Mouse (Mus musculus): Measurements from ENCODE around the gene Vnn1. TPM values are rescaled to one million over a fixed set of nuclear protein-coding genes. Genes with fewer than 3 reads are reported as not detected.

The Vnn1 gene
- 0.07 and 0.15 TPM in 2 replicates for polyA plus RNA-seq (2015; fragmentation: Nextera tagmentation; extraction: Ambion mirVana)

DNA sequence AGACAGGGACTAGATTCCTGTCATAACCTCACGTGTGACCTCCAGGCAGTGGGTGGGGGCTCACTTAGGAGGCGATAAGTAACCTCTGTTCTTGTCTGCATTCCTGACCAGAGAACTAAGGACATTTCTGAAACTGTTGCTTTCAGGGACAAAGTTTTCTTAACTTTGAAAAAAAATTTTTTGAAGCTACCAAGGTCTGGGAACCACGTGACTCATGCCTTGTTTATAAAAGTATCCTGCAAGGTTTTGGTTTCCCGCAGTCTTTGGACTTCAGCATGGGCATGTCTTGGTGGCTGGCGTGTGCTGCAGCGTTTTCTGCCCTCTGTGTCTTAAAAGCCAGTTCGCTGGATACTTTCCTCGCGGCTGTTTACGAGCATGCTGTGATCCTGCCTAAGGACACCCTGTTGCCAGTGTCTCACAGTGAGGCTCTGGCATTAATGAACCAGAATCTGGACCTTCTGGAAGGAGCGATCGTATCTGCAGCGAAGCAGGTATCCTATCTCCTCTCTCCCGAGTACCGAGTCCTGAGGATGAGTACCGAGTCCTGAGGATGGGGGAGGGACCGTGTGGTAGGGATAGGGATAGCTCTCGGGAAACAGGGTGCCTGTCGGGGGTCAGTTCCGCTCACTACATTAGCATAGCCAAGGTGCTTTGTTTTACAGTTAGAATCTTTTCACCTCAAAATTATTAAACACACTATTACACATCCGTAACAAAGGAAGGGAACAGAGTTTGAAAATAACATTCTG lies at the start of gene Vnn1:
Gene Vnn1, plus strand, starts transcription at position 88 of the 749 bp plus-strand sequence.
- no peak for DNase-seq (ENCODE audit: low spot score)

DNA sequence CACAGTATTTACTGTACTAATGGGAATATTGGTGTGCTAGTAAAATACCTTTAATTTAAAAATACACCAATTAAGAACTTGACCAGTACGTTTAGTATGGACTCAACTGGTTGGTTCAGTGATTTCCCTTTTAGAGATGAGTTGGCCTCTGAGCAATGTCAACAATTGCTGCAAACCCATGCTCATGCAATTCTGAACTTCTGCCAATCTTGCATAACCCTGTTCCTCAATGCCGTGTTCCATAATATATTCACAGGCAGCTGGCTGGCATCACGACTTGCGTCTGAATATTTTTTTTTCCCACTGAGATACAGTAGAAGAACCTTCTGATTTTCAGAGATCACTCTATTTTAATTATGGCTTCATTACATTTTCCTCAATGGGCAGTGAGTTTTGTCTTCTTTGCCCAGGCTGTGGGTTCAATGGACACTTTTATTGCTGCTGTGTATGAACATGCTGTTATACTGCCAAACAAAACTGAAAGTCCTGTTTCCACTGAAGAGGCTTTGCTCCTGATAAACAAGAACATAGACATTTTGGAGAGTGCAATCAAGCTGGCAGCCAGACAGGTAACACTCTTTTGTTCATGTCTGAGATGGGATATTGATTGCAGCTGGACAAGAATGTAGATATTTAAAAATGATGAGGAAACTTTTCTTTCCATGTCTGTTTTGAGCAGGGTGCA lies 43.1 kb upstream of the Vnn1 start, which contains the start of gene Vnn3:
Gene Vnn3, plus strand, starts transcription at position 235 of the 685 bp plus-strand sequence.
- DNase-seq (ENCODE audit: low spot score), result no peak

DNA sequence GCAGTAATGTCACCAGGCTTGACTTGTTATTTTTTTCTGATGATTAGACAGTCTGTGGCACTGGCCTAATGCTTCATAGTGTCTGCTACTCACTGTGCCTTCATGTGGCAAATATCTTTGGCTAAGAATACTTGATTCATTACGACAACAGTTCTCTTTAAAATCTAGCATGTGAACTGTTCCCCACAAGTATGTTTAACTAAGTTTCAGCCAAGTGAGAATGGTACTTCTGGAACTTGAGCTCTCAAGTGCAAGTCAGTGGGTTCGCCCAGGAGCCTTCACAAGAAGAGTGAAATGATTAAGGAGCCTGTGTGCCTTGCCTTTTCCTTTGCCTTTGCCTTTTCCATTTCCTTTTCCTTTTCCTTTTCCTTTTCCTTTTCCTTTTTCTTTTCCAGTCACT lies 42.4 kb upstream of the Vnn1 start:
- DNase-seq (ENCODE audit: low spot score), result no peak

DNA sequence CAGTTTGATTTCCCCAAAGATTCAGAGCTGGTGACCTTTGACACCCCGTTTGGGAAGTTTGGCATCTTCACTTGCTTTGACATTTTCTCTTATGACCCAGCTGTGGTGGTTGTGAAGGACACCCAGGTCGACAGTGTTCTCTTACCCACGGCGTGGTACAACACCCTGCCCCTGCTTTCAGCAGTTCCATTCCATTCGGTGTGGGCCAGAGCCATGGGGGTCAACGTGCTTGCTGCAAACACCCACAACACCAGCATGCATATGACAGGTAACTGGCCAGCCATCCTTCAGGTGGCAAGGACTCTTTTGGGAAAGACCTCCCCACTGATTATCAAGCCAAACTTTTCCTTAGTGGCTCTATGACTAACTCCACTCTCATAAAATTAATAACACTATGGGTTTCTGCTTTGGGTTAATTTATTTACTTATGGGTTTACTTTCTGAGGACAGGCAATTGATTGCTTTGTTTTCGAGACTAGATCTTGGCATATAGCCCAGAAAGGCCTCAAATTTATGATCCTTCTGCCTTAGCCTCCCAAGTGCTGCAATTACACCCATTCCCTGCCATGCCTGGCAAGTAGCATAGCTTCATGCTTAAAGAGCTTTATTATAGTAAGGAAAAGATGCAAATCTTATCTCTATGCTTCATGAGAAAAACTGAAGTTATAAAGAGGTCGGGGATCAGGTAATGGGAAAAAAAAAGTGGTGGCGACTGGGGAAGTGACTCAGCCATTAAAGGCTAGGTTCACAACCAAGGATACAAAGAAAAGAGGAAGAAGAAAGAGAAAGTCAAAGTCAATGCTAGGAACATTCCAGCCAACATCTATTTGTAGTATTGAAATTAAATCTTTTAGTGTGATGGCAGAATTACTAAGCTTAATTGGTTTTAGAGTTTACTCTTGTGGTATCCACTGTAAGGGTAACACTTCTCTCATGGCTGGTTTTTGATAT lies 29.9 kb upstream of the Vnn1 start:
- no peak for DNase-seq (ENCODE audit: low spot score)

DNA sequence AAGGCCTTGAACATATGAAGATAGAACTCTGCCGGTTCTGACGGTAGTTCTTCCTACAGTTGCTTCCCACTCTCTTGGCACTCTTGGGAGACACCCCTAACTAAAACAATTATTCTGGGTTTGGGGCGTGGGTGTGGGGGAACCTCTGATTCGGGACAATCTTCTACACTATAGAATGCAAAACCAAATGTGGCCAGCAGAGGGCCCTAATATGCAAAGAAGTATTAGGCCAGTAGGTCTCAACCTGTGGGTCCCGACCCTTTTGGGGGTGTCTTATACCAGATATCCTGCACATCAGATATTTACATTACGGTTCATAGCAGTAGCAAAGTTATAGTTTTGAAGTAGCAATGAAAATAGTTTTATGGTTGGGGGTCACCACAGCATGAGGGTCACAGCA lies 13.8 kb upstream of the Vnn1 start:
- no peak for DNase-seq (ENCODE audit: low spot score)

DNA sequence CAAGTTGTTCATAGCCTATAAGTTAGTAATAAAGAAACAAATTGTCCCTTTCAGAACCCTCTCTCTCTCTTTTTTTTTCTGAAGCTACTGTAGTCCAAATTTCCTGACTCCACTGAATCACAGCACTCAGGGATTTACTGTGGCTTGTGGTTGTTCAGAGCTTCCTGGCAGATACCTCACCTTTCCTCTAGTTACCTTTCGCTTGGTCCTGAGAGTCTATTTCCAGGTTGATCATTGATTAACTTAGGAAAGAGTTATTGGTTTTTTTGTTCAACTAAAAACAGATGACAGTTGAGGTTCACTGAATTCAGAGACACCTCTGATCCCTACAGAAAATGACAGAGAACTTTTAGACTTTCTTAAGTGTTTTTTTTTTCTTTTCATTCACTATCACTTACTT lies 9.6 kb upstream of the Vnn1 start:
- DNase-seq (ENCODE audit: low spot score), result no peak

DNA sequence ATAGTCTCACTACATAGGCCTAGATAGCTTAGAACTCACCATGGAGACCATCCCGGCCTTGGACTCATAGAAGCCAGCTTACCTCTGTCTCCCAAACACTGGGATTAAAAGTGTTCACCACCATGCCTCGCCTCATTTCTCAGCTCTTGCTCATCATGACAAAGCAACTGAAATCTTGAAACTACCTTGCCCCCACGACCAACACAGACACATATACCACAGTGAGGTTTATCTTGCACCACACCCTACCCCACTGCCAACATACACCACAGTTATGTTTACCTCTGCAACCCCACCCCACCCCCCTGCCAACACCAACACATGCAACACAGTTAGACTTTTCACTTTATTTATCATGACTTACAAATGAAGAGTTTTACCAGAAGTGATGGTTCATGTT lies 8.4 kb upstream of the Vnn1 start:
- no peak for DNase-seq (ENCODE audit: low spot score)

DNA sequence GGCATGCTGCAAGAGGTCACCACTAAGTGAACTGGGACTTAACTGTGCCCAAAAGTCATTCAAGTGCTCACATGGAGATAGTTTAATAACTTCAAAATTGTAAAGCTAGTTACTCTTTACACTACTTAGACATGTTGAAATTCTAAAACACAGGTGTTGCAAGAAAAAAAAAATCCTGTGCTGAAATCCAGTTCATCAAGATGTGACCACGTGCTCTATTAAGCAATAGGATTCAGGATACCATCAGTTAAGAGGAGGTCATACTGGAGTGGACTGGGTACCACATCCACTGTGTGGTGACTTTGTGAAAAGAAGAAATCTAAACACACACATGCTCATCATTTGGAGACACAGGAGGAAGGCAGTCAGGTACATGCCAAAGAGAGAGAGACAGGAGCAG lies 1.5 kb upstream of the Vnn1 start:
- DNase-seq (ENCODE audit: low spot score), result no peak

DNA sequence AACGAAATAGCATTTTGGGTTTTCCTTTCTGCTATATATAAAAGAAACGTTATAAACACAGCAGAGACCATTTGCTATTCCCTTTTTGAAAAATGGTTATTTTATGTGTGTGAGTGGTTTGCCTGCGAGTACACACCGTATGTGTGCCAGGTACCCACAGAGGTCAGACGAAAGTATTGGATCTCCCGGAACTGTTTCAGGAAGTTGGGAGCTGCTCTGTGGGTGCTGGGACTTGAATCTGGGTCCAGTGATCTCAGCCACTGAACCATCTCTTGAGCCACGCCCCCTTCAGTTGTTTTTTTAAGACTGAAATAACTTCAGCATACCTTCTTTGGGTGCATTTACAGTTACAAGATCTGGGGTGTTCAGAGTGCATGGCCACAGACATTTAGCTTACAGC lies 888 bp downstream of the Vnn1 start:
- no peak for DNase-seq (ENCODE audit: low spot score)

DNA sequence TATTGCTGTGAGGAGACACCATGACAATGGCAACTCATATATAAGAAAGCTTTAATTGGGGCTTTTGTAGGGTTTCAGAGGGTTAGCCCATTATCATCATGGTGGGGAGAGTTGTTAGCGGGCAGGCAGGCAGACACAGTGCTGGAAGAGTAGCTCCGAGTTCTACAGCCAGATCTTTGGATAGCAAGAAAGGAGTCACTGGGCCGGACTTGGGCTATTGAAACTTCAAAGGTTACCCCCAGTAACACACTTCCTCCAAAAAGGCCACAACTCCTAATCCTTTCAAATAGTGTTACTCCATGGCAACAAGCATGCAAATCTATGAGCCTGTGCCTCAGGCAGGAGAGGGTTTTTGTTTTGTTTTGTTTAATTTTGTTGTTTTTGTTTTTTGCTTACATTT lies 6.6 kb downstream of the Vnn1 start:
- no peak for DNase-seq (ENCODE audit: low spot score)

DNA sequence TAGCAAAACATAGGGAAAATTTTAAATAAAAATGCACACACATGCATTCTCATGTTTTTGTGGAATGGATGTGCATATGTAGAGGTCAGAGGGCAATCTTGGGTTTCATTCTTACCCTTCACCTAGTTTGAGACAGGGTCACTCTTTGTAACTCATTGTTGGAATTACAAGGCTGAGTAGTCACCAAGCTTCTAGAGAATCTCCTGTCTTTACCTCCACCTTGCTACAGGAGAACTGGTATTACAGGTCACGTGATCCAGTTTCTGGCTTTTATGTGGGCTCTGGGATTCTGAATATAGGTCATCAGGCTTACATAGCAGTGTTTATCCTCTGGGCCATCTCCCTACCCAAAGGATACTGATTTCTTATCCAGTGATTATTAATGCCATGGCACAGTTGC lies 11.2 kb downstream of the Vnn1 start:
- no peak for DNase-seq (ENCODE audit: low spot score)

DNA sequence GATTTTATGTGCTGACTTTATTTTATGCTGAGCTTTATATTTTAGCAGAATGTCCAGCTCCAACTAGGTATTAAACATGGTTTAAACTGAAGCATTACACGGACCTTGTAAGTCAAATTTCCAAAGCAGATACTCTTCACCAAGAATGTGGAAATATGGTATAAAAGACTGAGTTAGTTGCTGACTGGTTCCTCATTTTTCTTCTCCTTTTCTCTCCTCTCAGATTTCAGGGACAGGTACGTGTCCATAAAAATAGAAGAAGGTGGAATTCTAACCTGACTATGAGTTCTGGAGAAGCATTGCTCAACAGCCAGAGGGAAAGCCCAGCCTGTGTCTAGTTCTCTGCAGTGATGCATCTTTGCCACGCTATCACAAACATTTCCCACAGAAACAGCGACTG lies 25.6 kb downstream of the Vnn1 start, which contains the start of gene Taar1:
Gene Taar1, plus strand, starts transcription at position 301 of the 400 bp plus-strand sequence.
- no peak for DNase-seq (ENCODE audit: low spot score)

DNA sequence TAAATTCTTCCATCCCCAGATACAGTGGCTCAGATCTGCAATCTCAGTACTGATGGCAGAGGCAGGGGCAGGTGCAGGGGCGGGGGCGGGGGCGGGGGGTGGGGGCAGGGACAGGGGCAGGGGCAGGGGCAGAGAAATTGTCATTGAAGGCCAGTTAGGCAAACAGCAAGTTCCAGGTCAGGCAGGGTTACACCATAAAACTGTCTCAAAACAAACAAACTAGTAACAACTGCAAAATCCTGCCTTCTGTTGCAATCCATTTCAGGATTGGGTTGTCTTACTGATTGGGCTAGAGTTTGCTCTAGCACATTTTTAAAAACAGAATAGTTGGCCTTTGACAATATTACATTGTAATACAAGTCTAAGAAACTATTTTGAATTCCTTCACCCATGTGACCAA lies 28.0 kb downstream of the Vnn1 start:
- no peak for DNase-seq (ENCODE audit: low spot score)

DNA sequence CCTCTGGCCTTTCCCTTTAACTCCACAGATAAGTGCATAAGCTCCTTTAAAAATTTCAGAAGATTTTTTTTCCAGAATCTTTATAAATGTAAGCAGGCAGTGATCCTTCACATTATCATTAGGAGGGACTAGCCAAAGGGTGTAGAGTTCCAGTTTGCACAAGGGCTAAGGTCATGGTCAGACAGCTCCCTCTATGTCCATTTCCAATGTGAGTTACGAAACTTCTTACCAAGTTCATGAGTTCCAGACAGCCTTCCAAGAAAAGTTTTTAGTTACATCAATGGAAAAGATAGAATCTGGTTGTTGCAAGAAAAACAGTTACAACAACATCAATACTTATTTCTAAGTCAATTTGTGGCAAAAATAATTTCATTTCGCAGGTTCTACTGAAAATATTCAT lies 29.5 kb downstream of the Vnn1 start:
- DNase-seq (ENCODE audit: low spot score), result no peak

DNA sequence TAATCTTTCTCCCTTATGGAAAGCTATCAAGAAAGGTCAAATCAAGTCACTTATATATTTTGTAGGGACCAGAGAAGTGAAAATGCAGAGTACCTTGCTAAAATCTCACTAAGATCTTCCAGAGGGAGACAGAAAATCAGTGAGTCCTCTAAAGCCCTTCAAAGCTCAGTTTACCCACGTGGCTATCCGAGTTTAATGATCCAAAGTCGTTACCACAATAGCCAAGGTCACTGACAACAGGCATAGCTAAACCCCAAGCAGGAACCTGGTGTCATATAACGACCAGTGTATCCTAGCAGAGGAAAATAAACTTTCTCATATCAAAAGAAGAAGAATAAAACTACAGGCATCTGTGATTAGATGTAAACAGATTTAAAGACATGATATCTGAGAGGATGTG lies 43.1 kb downstream of the Vnn1 start:
- DNase-seq (ENCODE audit: low spot score), result no peak

DNA sequence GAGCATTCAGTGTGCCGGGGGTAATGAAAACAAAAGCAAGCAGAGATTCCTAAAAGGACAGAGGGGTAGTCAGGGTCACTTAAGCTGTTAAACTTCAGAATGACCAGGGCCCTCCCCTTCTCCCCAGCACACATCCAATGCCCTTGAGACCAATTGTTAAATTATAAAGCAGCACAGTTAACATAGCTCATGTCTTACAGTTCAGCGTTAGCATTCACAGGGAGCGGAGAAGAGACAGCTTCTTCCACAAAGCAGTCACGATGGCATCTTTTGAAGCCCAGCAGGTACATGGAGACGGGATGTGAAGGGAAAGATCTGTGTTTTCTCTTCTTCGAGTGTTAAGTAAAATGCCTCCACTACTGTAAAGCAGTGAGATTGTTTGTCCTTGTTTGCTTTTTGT lies 43.8 kb downstream of the Vnn1 start, which contains the start of gene Taar2:
Gene Taar2, plus strand, starts transcription at position 261 of the 400 bp plus-strand sequence.
- no peak for DNase-seq (ENCODE audit: low spot score)

DNA sequence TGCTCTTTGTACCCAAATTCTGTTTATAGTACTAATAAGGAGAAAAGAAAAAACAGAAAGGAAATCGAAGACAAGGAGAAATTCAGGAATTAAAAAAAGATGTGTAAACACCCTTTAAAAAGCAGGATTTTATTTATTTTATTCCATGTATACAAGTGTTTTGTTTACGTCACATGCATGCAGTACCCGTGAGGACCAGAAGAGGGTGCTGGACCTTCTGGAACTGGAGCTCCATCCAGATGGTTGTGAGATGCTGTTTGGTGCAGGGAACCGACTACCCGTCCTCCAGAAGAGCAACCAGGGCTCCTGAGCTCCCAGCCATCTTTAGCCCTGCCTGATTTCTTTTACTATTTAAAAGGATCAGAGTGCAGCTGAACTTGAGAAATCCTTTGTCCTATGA lies 48.0 kb downstream of the Vnn1 start:
- DNase-seq (ENCODE audit: low spot score), result peak; percentile 2

DNA sequence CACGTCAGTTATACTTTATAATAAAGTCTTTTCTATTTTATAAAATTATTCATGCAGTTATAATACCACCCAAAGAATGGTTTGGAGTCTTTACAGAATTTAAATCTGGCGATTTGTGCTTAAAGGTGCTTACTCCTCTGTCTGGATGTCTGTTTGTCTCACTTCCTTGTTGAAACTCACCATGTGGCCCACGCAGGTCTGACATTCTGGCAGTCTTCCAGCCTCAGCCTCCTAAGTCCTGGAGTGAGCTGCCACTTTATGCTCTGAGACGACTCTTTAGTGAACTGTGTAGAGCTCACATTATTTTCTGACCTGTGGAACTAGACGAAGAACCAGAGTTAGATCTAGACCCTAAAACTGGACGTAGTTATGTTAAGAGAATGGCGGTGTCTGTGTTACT lies 53.5 kb downstream of the Vnn1 start:
- no peak for DNase-seq (ENCODE audit: low spot score)

DNA sequence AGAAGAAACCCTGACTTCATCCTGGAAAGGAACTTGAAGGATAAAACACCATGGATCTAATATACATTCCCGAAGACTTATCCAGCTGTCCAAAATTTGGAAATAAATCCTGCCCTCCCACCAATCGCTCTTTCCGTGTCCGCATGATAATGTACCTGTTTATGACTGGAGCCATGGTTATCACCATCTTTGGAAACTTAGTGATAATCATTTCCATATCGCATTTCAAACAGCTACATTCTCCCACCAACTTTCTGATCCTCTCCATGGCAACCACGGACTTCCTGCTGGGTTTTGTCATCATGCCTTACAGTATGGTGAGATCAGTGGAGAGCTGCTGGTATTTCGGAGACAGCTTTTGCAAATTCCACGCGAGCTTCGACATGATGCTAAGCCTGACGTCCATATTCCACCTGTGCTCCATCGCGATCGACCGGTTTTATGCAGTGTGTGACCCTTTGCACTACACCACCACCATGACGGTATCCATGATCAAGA lies 55.1 kb downstream of the Vnn1 start, which contains the start of gene Taar3:
Gene Taar3, plus strand, starts transcription at position 51 of the 498 bp plus-strand sequence.
- DNase-seq (ENCODE audit: low spot score), result no peak

DNA sequence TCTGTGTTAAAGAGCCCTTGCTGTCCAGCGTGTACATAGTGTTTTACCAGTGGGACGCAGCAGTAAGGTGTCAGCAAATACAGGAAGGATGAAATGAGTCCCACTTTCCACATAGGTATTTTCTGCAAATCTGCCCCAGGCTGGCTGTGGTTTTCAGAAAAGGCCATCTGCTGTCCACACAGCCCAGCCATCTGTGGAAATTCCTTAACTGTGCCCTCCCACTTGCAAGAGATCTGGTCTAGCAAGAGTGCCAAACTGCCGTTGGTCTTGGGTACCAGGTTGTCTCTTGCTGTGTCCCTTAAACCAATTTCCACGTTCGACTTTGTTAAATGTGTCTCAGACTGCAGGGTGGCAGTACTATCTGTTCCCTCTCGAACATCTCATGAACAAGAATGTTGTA lies 57.2 kb downstream of the Vnn1 start:
- DNase-seq (ENCODE audit: low spot score), result no peak

Measured in thymus, postnatal 0 days (tissue).